Mouse (Mus musculus) liver, adult 2 months (tissue): ENCODE data around the gene Enoph1. TPM values are rescaled to one million over a fixed set of nuclear protein-coding genes. Genes with fewer than 3 reads are reported as not detected.

Experiments used
- DNase-seq: peaks from one replicate; pipeline ENCODE4 v3.0.0-alpha.2; 2011; ENCODE audit warnings: low read depth, low spot score; ENCODE audit errors: extremely low read depth
- H3K27ac ChIP-seq: fragments of 200-500 bp; replicated peaks from 2 replicates; pipeline ENCODE4 v1.5.1; 2012; ENCODE audit warnings: low read depth, mild to moderate bottlenecking, control low read depth, inconsistent platforms, low read length; ENCODE audit not compliant: insufficient read depth
- H3K27me3 ChIP-seq: fragments of 200-500 bp; 2 replicates; pipeline ENCODE4 v1.6.1; 2012; ENCODE audit warnings: mild to moderate bottlenecking, moderate library complexity, low read length, inconsistent platforms; ENCODE audit not compliant: control insufficient read depth, insufficient read depth
- H3K36me3 ChIP-seq: fragments of 200-500 bp; 2 replicates; pipeline ENCODE4 v1.6.1; 2012; ENCODE audit warnings: low read length, inconsistent platforms; ENCODE audit not compliant: control insufficient read depth, insufficient read depth
- H3K4me1 ChIP-seq: fragments of 200-500 bp; 2 replicates; pipeline ENCODE4 v1.6.1; 2011; ENCODE audit warnings: low read length; ENCODE audit not compliant: control insufficient read depth, insufficient read depth
- H3K4me3 ChIP-seq: fragments of 200-500 bp; 2 replicates; pipeline ENCODE4 v1.5.1; 2011; ENCODE audit warnings: low read depth, mild to moderate bottlenecking, control low read depth, low read length, moderate library complexity; ENCODE audit not compliant: insufficient read depth
- H3K79me2 ChIP-seq: fragments of 200-500 bp; 2 replicates; pipeline ENCODE4 v1.6.1; 2012; ENCODE audit warnings: inconsistent platforms, mild to moderate bottlenecking, low read length, moderate library complexity; ENCODE audit not compliant: control insufficient read depth, insufficient read depth
- H3K9ac ChIP-seq: fragments of 200-500 bp; 2 replicates; pipeline ENCODE4 v1.6.1; 2012; ENCODE audit warnings: low read depth, mild to moderate bottlenecking, control low read depth, inconsistent platforms, low read length
- CTCF ChIP-seq: fragments of 200-500 bp; IDR thresholded peaks from 2 replicates; pipeline ENCODE4 v1.5.1; 2011; ENCODE audit warnings: low read depth, low read length, control low read depth
- POLR2A ChIP-seq: fragments of 200-500 bp; IDR thresholded peaks from 2 replicates; pipeline ENCODE4 v1.6.1; 2011; ENCODE audit warnings: low read length, control low read depth; ENCODE audit not compliant: insufficient read depth; ENCODE audit errors: extremely low read depth
- whole genome bisulfite sequencing: fragments of 180-500 bp; shearing (Covaris S2); methylation state at CpG from one replicate; pipeline ENCODE4 v1.1.7; 2018; 5-methylcytosine and 5-hydroxymethylcytosine counted together
- polyA plus RNA-seq: library from polyadenylated mRNA; depleted of rRNA; stranded (reverse); fragments of >200 nt; gene quantifications from 2 replicates; pipeline ENCODE4 v1.2.3, GENCODE M21; 2012
- total RNA-seq: library from RNA; depleted of rRNA; stranded (reverse); fragments of >200 nt; gene quantifications from 2 replicates; pipeline ENCODE4 v1.2.3, GENCODE M21; 2014

Gene Enoph1
- total and polyA plus RNA-seq, 2 experiments: 5.9 to 6.2 TPM

DNA sequence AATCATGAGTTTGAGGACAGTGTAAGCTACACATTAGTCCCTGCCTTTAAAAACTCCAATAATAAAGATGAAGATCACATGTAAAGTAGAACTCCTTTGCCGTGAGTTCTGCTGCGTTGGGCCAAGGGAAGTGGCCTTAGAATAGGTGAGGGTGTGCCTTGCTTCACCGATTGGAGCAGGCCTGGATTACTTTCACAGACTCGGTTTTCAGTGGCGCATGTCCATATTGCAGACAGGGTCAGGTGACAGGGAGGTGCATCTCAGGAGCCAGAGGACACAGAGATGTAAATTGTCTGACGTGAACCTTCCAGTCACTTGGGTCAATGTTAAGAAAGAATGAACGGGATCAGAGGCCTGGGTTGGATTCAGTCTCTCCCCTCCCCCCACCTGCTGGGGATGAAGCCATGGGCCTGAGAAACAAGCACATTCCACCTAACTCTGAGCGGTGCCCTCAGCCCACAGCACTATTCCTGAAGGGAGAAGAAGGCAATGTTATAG is 7.4 kb downstream of the Enoph1 start:
- no peak for DNase-seq
- 80% methylated on average over 8 of the region's 8 CpGs for WGBS
- H3K4me1 ChIP-seq: peaks cover 5% of the 10 kb centered on the region; the same call in 1 of the 2 replicates
- no peaks in the 10 kb centered on the region for H3K27me3 ChIP-seq
- H3K27ac ChIP-seq: no peak overlapping the region
- no peak for TF ChIP-seq CTCF
- TF ChIP-seq POLR2A: no peak
- H3K9ac ChIP-seq: no peak overlapping the region
- H3K79me2 ChIP-seq: peaks cover 12% of the 10 kb centered on the region; the same call in 1 of the 2 replicates
- no peak overlapping the region for H3K4me3 ChIP-seq
- no peaks in the 10 kb centered on the region for H3K36me3 ChIP-seq

DNA sequence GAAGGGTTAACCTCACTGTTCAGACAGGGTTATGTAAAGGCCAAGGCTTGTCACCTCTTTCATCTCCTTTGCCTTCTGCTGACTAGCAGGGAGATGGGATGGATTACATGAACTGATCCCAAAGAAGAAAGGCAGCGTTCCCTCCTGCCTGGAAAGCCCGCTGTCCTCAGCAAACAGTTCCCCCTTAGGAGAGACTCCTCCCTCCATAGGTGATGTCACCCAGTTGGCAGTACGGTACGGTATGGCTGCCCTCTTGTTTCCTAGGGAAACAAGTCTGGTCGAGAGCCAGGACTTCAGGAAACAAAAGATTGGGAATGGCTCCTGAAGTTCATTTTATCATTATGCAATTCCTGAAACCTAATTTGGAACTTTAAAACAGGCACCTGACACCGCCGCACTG is 8.1 kb downstream of the Enoph1 start:
- TF ChIP-seq CTCF: no peak
- TF ChIP-seq POLR2A: no peak
- Histone ChIP-seq H3K27me3 (no peaks in the 10 kb centered on the region), H3K27ac (no peak overlapping the region), H3K4me1 (peaks cover 5% of the 10 kb centered on the region; the same call in 1 of the 2 replicates), H3K36me3 (no peaks in the 10 kb centered on the region), H3K9ac (no peak overlapping the region), H3K4me3 (no peak overlapping the region), H3K79me2 (peaks cover 12% of the 10 kb centered on the region; the same call in 1 of the 2 replicates)
- peak; percentile 72 for DNase-seq
- 17% methylated on average over 7 of the region's 7 CpGs for WGBS

DNA sequence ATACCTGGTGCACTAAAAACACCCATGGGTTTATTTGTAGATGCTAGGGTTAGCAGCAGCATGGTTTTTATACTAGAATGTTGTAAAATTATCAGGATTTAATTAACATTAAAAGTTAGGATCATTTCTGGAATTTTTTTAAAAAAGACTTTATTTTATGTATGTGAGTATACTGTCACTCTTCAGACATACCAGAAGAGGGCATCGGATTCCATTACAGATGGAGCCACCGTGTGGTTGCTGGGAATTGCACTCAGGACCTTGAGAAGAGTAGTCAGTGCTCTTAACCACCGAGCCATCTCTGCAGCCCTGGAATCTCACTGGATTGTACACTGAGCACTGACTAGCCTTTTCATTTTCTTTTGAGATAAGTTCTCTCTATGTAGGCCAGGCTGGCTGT is 10.1 kb downstream of the Enoph1 start:
- H3K27ac ChIP-seq: no peak overlapping the region
- WGBS: 89% methylated on average over 3 of the region's 3 CpGs
- no peak overlapping the region for H3K9ac ChIP-seq
- no peaks in the 10 kb centered on the region for H3K36me3 ChIP-seq
- peaks cover 3% of the 10 kb centered on the region; the same call in 1 of the 2 replicates for H3K4me1 ChIP-seq
- H3K27me3 ChIP-seq: no peaks in the 10 kb centered on the region
- 0 out of 2 replicates have a peak, but pooled peaks have one; percentile 5 for TF ChIP-seq CTCF
- no peak for TF ChIP-seq POLR2A
- no peak for DNase-seq
- peaks cover 12% of the 10 kb centered on the region; the same call in 1 of the 2 replicates for H3K79me2 ChIP-seq
- no peak overlapping the region for H3K4me3 ChIP-seq

DNA sequence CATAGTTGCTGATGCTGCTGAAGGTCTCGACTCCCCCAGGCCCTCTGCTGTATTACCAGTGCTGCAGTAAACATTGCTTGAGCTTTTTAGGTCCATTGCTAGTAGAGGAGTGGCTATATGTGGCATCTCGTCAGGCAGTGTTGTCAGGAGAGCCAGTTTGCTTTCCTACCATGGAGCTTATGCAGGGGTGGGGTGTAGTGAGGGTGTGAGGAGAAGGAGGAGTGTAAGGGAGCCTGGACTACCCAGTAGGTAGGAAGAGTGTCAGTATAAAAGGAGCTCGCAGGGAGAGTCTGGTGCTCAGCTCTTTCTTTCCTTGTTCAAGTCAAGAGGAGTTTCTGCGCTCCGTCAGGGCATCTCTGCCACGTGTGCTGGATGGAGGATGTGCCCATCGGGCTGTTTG is 12.9 kb downstream of the Enoph1 start:
- Histone ChIP-seq H3K79me2 (peaks cover 7% of the 10 kb centered on the region; the same call in 1 of the 2 replicates), H3K36me3 (no peaks in the 10 kb centered on the region), H3K27ac (no peak overlapping the region), H3K27me3 (no peaks in the 10 kb centered on the region), H3K4me1 (peaks cover 3% of the 10 kb centered on the region; the same call in 1 of the 2 replicates), H3K9ac (no peak overlapping the region), H3K4me3 (no peak overlapping the region)
- TF ChIP-seq POLR2A (no peak), CTCF (no peak)
- WGBS: 92% methylated on average over 7 of the region's 7 CpGs
- DNase-seq: no peak

DNA sequence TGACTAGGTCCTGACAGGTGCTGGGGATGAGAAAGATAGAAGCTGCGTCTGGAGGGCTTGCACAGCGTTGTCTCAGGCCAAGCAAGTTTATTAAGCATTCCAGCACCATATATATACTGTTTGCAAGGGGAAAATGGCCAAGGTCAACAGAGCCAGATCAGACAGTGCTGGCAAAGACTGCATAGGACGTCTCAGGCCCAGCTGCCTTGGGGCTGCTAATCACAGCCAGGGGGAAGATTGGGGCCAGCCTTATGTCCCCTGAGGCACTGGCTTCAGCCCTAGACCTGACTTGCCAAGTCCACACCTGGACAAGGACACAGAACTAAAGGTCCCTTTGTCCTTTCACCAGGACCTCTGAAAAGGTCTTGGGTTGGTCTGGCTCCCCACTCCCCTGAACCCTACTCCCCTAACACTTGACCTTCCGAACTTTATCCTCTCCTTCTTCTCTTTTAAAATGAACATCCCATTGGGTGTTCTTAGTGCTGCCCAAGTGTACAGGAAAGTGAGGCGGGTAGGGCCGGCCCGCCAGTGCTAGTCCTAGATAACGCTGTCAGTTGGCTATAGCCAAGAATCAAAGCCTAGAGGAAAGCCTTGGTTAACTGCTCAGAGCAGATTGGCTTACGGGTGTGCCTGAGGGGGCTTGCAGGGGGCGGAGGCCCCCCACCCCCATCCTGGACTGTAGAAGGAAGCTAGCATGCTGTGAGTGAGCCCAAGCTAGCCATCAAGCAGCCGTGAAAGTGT is 15.2 kb downstream of the Enoph1 start:
- Histone ChIP-seq H3K27ac (no peak overlapping the region), H3K27me3 (no peaks in the 10 kb centered on the region), H3K36me3 (no peaks in the 10 kb centered on the region), H3K4me3 (no peak overlapping the region), H3K4me1 (no peaks in the 10 kb centered on the region), H3K9ac (no peak overlapping the region), H3K79me2 (peaks cover 7% of the 10 kb centered on the region; the same call in 1 of the 2 replicates)
- TF ChIP-seq POLR2A (no peak), CTCF (no peak)
- WGBS: 78% methylated on average over 11 of the region's 11 CpGs
- no peak for DNase-seq
